Mouse (Mus musculus) cerebellum, adult 11 months (tissue): ENCODE results near the gene Als2cr12.
"Not testable (repeated sequence)": the region's sequence is repeated elsewhere in the genome, so short reads cannot be mapped to it uniquely, and the experiment has no call there.

Source experiments
- DNase-seq: peaks from one replicate; pipeline ENCODE4 v3.0.0; 2022

Als2cr12 gene

DNA sequence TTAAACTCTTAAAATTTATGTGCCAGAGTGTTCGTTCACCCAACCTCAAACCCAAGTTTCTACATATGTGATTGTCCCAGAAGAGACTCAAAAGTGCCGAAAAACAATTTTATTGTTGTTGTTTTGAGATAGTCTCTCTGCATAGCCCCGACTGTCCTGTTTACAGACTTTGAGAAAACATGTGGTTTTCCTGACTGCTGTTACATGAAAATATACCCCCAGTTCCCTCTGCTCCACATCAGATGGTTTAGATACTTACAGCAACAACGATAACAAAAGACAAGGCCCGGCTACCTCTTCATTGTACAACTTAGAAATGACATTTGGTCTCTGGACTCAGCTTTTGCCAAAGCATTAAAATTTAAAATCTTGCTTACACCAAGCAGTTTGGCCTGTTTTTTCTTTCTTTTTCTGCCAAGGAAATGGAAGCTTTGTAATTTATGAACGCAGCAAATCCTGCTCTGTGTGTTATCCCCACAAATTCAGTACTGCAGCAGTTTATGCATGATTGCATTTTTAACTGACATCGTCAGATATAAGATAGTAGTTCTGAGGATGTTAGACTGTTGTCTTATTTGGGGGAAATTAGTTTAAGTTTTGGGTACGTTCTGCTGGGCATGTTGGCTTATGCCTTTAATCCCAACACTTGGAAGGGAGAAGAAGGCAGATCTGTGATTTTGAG is 21.9 kb upstream of the Als2cr12 start:
- DNase-seq: no peak

GRCm38 (mm10) chr1:58716883-58717220 is 21.1 kb upstream of the Als2cr12 start:
- no peak for DNase-seq

DNA sequence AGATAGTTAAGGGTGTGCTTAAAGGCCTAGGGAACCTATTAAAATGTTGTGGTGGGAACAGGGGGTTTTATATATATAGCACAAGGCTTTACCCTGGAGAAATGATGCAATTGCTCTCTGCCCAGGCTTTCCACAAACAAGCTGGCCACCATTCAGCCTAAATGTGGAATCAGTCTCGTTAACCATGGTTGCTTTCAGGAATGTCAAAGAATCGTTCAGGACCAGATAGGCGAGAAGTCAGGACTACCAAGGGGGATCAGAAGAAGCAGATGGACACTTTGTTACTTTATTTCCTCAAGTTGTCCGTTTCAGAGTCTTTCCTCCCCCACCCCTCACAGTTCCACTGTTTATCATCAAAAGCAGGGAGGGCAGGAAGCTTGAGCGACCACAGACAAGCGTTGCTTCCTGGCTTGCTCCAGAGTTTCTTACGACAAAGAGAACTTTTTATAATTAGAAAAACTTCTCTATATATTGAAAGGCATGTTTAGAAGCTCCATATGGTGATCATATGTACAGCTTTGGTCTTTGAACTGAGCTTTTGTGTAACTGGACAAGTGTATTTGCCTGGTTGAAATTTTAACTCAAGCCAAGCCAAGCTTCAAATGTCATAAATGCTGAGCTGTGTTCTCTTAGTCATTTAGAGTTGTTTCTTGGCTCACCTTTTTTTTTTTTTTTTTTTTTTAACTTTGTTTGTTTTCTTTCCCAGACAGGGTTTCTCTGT is 20.5 kb upstream of the Als2cr12 start:
- no peak for DNase-seq

DNA sequence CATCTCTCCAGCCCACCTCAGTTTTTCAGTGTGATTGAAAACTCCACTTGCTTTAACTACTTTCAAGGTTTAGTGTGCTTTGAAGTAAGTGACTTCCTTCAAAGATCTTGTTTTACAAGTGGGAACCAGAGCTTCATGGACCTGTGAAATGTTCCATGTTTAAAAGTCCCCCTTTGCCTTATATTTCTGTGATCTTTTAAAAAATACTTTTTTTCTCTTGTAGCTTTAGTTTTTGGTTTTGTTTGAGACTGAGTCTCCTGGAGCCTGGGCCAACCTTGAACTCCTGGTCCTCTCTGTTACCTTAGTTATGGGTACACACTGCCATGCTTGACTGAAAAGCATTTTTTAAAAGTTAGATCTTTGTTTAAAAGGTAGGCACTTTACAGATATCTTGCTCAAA is 19.7 kb upstream of the Als2cr12 start:
- DNase-seq: no peak

- DNase-seq: no peak
Observed at GRCm38 (mm10) chr1:58714361-58714760, 18.6 kb upstream of the Als2cr12 start.

- DNase-seq: peak; percentile 69
Observed at GRCm38 (mm10) chr1:58713893-58714231, 18.1 kb upstream of the Als2cr12 start.

GRCm38 (mm10) chr1:58713081-58713892 is 17.5 kb upstream of the Als2cr12 start:
- peak; percentile 49 for DNase-seq

GRCm38 (mm10) chr1:58712076-58713061 is 16.6 kb upstream of the Als2cr12 start:
- no peak for DNase-seq

DNA sequence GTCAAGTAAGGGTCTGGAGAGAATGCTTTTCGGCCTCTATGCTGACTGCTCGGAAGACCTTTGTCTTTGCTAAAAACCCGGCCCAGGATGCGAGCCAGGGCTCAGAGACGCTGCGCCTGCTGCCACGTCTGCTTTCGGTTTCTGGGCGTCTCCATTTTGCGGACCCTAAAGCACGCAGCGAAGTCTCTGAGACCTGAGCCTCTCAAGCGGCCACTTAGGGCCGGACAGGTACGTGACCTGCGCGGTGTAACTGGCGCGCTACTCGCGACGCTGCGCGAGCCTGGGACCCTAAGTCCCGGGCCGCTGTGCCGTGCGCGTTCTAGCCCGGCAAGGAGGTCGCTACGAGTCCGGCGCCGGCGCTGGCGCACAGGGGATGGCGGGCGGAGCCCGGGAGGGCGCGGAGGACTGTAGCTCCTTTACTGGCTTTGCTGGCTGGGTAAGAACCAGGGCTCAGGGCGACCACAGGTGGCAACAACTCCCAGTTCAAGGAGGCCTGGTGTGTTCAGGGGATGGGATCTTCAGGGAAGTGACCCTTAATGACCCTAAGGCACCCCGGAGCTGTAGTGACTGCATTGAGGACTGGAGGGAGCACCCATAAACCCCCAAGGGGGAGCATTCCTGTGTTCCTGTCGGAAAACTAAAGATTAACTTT is 15.7 kb upstream of the Als2cr12 start, which contains the start of gene Cflar:
TSS of gene Cflar (plus strand) at position 144 of the 652 bp plus-strand sequence.
- DNase-seq: peak; percentile 54

DNA sequence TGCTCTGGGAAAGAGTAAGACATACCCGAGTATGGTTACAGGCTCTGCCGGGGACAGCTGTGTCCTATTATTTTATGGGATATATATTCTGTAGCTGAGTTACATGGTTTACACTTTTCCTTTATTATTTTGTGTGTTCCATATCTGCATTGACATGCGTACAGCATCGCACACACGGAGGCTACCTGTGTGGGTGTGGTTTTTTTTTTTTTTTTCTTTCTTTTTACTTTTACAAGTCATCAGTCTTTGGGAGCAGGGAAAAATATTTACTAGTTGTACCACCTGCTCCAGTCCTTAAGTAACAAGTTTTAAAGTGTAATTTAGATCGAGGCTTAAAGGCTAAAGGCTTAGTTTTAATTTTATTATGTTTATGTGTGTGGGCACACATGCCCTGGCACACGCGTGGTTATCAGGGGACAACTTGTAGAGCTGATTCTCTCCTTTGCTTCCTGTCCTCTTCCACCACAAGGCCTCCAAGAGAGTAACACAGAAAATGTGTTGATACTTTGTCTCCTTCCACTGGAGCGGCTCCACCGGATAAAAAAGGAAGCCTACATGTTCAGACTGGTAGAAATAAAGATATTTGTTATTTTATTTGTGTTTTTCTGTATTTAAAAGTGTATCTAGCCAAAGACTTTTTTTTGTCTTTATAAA is 15.0 kb upstream of the Als2cr12 start:
- DNase-seq: no peak

DNA sequence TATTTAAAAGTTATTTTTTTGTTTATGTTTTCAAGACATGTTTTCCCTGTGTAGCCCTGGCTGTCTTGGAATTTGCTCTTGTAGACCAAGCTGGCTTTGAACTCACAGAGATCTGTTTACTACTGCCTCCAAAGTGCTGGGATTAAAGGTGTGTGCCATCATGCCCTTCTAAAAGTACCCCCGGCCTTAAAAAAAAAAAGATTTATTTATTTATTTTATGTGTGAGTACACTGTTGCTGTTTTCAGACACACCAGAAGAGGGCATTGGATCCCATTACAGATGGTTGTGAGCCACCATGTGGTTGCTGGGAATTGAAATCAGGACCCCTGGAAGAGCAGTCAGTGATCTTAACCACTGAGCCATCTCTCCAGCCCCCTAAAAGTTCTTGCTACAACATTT is 14.3 kb upstream of the Als2cr12 start:
- DNase-seq: not testable (repeated sequence)

- not testable (repeated sequence) for DNase-seq
Observed at GRCm38 (mm10) chr1:58700580-58701162, 4.9 kb upstream of the Als2cr12 start.

DNA sequence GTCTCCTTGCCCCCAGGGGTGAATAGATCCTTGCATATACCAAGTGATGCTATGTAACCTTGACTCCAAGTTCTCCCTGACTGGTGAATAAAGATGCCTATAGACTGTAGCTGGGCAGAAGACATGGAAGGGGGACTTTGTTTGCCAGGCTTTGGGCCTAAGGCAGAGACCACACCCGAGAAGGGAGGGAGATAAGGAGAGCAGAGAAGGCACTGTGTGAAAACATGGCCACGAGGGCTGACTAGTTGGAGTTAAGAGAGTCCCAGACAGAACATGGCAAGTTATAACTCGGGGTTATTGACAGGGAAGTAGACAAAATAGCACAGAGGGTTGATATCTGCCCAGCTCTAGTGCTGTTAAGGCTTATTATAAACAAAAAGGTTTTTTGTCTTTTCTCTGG is 4.2 kb upstream of the Als2cr12 start:
- DNase-seq: no peak

GRCm38 (mm10) chr1:58698781-58699180 is 3.0 kb upstream of the Als2cr12 start:
- no peak for DNase-seq

GRCm38 (mm10) chr1:58697607-58698006 is 1.8 kb upstream of the Als2cr12 start:
- not testable (repeated sequence) for DNase-seq

- DNase-seq: no peak
Observed at GRCm38 (mm10) chr1:58693696-58694095, 2.1 kb downstream of the Als2cr12 start.

DNA sequence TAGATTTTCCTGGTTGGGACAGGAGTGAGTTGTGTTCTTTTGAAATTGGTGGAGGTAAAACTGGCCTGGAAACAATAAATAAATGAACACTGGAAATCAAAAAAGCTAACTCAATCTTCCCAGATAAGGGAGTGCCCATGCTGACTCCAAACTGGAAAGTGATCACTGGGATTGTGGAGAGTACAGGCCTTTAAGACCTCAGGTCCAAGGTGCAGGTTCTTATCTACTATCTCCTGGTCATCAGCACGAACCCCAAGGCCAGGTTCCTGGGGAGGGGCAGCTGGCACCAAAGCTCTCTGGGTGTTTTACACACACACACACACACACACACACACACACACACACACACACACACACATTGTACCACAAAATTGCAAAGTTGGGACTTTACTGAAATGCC is 4.1 kb downstream of the Als2cr12 start:
- not testable (repeated sequence) for DNase-seq

- not testable (repeated sequence) for DNase-seq
Observed at GRCm38 (mm10) chr1:58690834-58691488, 4.8 kb downstream of the Als2cr12 start.

- DNase-seq: no peak
Observed at GRCm38 (mm10) chr1:58690006-58690744, 5.6 kb downstream of the Als2cr12 start.

DNA sequence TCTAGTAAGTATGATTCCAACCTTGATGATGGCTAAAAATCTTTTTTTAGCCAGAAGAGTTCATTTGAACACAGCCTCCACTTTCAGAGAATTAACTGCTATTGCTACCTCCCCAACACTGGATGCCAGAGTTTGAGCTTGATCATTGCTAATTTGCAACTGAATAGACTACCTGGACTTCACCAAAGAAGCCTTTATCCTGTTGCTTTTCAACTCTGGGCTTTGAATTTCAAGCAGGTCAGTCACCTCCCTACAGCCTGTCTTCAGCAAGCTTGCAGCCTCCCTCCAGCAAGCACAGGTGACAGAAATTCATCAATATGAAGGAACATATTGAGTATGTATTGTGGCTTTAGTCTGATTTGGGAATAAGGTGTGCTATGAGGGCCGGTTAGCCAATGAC is 6.4 kb downstream of the Als2cr12 start:
- DNase-seq: no peak
